Mouse (Mus musculus): Measurements from ENCODE around the gene Tmem190. TPM values are rescaled to one million over a fixed set of nuclear protein-coding genes. Genes with fewer than 3 reads are reported as not detected.

Tmem190 gene
- polyA plus RNA-seq, 1 experiment from 2014 or later: 0.86 TPM

DNA sequence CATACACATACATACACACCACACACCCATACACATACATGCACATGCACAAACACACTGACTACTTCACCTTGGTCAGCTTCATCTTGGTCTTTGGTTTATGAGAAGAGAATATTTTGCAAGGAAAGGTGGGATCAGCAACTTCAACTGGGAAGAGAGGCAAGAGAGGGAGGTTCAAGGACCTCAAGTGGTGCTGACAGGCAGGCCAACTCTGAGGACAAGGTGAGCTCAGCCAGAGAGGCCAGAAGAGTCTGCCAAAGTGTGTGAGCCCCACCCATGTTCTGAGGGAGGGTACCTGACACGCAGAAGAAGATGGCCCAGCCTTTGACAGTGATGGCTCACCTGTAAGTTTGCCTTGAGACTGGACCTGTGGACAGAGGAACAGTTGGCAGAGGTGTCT is 23.1 kb upstream of the Tmem190 start:
- DNase-seq (ENCODE audit: low spot score) (no peak), ATAC-seq (replicated peaks; ENCODE audit: low FRiP score) (no peak)
- Histone ChIP-seq H3K27me3 (replicated peaks; ENCODE audit: control insufficient read depth, insufficient read depth, low read length) (0 out of 2 replicates have a peak, but pooled peaks cover 2% of the 10 kb centered on the region), H3K4me3 (ENCODE audit: low read depth, low read length) (no peak overlapping the region), H3K4me1 (replicated peaks; ENCODE audit: control insufficient read depth, insufficient read depth, low read length) (no peaks in the 10 kb centered on the region), H3K27ac (ENCODE audit: low read depth, low read length) (no peak overlapping the region), H3K4me2 (no peak overlapping the region), H3K9me3 (ENCODE audit: control insufficient read depth, low read length) (no peaks in the 10 kb centered on the region), H3K36me3 (ENCODE audit: control insufficient read depth, insufficient read depth, low read length) (no peaks in the 10 kb centered on the region), H3K9ac (ENCODE audit: low read depth, low read length) (no peak overlapping the region)
- 39% methylated on average over 1 of the region's 1 CpGs for WGBS

DNA sequence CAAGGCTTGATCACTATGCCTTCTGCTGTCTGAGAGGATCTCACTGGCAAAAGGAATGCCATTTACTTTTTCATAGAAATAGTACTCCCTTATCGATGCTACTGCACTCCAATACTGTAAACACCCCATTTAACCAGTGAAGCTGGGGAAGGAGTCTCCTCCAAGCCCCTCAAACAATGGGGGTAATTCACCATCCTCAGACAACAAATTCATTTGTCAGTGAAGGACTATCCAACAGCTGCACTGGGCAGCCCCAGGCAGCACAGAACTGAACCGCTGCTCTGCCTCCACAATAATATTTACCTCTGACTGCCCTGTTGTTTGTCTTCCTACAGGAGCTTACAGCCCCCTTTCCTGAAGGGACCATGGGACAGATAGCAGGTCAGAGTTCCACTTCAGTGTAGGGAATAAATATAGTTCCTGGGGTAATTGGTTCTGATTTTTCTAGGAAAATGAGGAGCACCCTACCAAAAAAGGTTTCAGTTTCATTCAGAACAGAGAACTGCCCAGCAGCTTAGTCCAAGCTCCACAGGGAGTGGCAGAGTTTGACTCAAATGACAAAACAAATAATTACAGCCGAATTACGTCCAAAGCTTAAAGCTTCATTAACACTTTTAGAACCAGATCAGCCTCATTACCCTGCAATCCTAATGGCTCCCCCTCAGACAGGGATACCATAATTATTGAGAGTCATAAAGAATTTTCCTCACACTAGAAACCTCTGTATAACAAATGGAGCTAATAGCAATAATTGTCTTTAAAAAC is 17.6 kb upstream of the Tmem190 start:
- DNase-seq (ENCODE audit: low spot score) (no peak), ATAC-seq (replicated peaks; ENCODE audit: low FRiP score) (no peak)
- H3K4me1 ChIP-seq (replicated peaks; ENCODE audit: control insufficient read depth, insufficient read depth, low read length): no peaks in the 10 kb centered on the region
- no peaks in the 10 kb centered on the region for H3K36me3 ChIP-seq (ENCODE audit: control insufficient read depth, insufficient read depth, low read length)
- no peaks in the 10 kb centered on the region; the same call in none of the 2 replicates for H3K27me3 ChIP-seq (replicated peaks; ENCODE audit: control insufficient read depth, insufficient read depth, low read length)
- H3K4me2 ChIP-seq: 0 out of 2 replicates have a peak overlapping the region, but pooled peaks have one; percentile 1
- H3K4me3 ChIP-seq (ENCODE audit: low read depth, low read length): no peak overlapping the region
- H3K27ac ChIP-seq (ENCODE audit: low read depth, low read length): no peak overlapping the region
- no peaks in the 10 kb centered on the region for H3K9me3 ChIP-seq (ENCODE audit: control insufficient read depth, low read length)
- WGBS: 41% methylated on average over 4 of the region's 4 CpGs
- H3K9ac ChIP-seq (ENCODE audit: low read depth, low read length): no peak overlapping the region

DNA sequence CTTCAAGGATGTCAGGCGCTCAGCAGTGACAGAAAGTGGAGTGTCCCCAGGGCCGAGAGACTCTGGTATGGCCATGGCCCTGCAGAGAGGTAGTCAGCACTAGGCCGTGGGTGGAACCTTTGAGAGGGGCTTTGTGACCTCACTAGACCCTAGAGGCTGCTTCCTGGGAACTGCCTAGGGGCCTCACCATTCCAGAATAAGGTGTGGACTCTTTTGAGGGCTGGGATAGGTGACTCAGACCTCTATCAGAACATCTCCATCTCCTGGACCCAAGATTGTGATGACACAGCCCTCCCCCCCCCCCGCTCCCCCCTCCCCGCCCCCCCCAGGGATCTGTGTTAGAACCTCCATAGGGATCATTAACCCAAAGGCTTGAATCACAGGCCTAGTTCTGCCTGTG is 11.5 kb upstream of the Tmem190 start, which contains the start of gene Fam71e2:
TSS of gene Fam71e2 (minus strand) at position 101 of the 400 bp plus-strand sequence.
- 67% methylated on average over 3 of the region's 5 CpGs for WGBS
- DNase-seq (ENCODE audit: low spot score) (no peak), ATAC-seq (replicated peaks; ENCODE audit: low FRiP score) (no peak)
- Histone ChIP-seq H3K9ac (ENCODE audit: low read depth, low read length) (no peak within 1 kb of the TSS), H3K9me3 (ENCODE audit: control insufficient read depth, low read length) (no peaks in the 10 kb centered on the region), H3K27me3 (replicated peaks; ENCODE audit: control insufficient read depth, insufficient read depth, low read length) (peaks cover 23% of the 10 kb centered on the region), H3K4me2 (no peak within 1 kb of the TSS), H3K36me3 (ENCODE audit: control insufficient read depth, insufficient read depth, low read length) (no peaks in the 10 kb centered on the region), H3K4me1 (replicated peaks; ENCODE audit: control insufficient read depth, insufficient read depth, low read length) (no peaks in the 10 kb centered on the region), H3K4me3 (ENCODE audit: low read depth, low read length) (no peak within 1 kb of the TSS), H3K27ac (ENCODE audit: low read depth, low read length) (no peak within 1 kb of the TSS)

DNA sequence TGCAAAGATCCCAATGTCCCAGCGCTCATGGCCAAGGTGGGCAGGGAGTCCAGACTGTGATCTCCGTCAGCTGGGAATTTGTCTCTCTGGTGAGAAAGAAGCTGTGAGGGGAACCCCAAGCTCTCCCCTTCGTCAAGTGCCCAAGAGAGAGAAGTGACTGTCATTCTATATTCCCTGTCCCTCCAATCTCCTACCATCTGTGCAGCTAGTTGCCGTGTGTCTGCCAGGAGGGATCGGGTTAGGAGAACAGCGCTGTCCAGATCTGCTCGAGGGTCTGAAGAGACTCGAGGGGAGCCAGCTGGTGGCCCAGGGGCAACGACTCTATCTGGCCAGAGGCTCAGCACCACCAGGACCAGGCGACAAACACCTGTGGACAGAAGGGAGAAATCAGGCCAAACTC is 6.6 kb upstream of the Tmem190 start:
- Histone ChIP-seq H3K27me3 (replicated peaks; ENCODE audit: control insufficient read depth, insufficient read depth, low read length) (peaks cover 53% of the 10 kb centered on the region), H3K4me2 (no peak overlapping the region), H3K36me3 (ENCODE audit: control insufficient read depth, insufficient read depth, low read length) (no peaks in the 10 kb centered on the region), H3K4me1 (replicated peaks; ENCODE audit: control insufficient read depth, insufficient read depth, low read length) (peaks cover 15% of the 10 kb centered on the region), H3K27ac (ENCODE audit: low read depth, low read length) (no peak overlapping the region), H3K9ac (ENCODE audit: low read depth, low read length) (no peak overlapping the region), H3K9me3 (ENCODE audit: control insufficient read depth, low read length) (no peaks in the 10 kb centered on the region), H3K4me3 (ENCODE audit: low read depth, low read length) (no peak overlapping the region)
- DNase-seq (ENCODE audit: low spot score): no peak
- WGBS: 46% methylated on average over 10 of the region's 10 CpGs
- ATAC-seq (replicated peaks; ENCODE audit: low FRiP score): no peak

DNA sequence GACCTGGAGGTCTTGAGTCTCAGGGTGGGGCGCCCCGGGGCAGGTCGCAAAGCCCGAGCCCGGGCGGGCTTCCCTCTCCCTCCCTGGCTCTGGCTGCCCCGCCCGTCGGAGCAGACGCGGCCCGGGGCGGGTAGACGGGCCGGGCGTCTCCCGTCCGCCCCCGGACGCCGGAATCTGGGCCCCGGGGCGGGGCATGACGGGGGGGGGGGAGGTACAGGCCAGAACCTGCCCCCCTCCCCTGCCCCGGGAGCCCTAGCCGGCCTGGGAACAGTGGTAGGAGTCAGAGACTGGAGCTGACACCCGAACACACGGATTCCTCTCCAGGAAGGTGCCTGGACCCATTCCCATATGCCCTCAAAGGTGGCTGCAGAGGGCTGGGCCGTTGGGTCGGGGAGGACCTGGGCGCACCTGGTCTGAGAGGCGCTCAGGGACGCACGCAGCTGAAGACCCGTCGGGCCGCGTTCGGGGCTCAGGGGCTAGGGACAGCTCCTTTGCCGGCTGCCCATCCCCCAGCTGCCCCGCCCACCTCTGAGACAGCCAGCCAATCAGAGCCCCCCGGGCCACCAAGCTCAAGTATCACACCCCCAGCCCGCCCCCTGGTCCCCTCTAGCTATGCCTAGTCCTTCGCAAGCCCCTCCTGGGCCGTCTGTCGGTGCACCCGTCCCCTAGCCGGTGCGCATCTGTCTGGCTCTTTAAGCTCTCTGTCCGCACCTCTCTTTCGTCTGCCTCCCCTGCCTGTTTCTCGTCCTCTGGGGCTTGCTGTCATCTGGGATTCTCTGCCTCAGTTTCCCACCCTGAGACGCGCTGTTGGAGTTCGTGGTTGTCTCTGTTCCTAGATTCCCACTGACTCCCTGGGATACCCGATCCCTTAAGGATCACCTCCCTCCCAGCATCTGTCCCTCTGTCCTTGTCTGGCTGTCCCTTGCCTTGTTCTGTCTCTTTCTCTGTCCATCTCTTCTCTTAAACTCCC is 5.6 kb upstream of the Tmem190 start:
- no peak for DNase-seq (ENCODE audit: low spot score)
- H3K9me3 ChIP-seq (ENCODE audit: control insufficient read depth, low read length): no peaks in the 10 kb centered on the region
- H3K9ac ChIP-seq (ENCODE audit: low read depth, low read length): no peak overlapping the region

DNA sequence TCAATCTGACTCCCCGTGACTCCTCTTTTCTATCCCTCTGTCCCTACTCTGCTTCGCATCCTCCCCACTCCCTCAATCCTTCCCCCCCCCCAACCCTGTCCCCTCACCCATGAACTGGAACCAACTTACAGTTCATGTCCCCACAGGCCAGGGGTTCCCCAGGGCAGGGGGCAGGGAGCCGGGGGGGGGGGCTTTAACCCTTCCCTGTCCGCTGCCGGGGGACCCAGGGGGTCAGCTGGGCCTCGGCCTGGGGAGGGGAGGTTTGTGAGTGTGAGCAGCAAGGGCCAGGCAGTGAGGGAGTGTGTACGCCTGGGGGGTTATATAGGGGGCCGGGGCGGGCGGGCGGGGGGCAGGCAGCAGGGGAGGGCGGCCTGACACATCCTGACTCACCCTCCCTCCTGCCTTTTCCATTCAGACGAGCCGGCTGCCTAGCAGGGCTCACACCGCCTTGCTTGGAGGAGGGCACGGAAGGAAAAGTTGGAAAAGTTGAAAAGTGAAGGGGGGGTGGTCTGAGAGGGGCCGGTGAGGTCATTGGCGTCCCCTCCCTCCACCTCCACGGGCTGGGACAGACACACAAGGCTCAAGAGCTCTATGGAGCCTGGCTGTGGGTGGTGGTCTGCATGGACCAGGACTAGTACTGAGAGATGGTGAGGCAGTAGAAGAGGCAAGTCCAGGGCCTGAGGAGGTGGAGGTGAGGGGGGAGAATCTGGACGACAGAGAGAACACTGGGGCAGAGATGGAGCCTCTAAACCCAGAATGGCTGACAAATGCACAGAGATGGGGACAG is 4.7 kb upstream of the Tmem190 start:
- H3K4me2 ChIP-seq: no peak overlapping the region; the same call in 1 of the 2 replicates
- H3K4me1 ChIP-seq (replicated peaks; ENCODE audit: control insufficient read depth, insufficient read depth, low read length): peaks cover 15% of the 10 kb centered on the region
- no peak for ATAC-seq (replicated peaks; ENCODE audit: low FRiP score)
- no peak for DNase-seq (ENCODE audit: low spot score)
- H3K4me3 ChIP-seq (ENCODE audit: low read depth, low read length): no peak overlapping the region
- H3K27me3 ChIP-seq (replicated peaks; ENCODE audit: control insufficient read depth, insufficient read depth, low read length): peaks cover 53% of the 10 kb centered on the region
- H3K9ac ChIP-seq (ENCODE audit: low read depth, low read length): no peak overlapping the region
- WGBS: 13% methylated on average over 20 of the region's 20 CpGs
- H3K27ac ChIP-seq (ENCODE audit: low read depth, low read length): no peak overlapping the region
- H3K9me3 ChIP-seq (ENCODE audit: control insufficient read depth, low read length): no peaks in the 10 kb centered on the region
- H3K36me3 ChIP-seq (ENCODE audit: control insufficient read depth, insufficient read depth, low read length): no peaks in the 10 kb centered on the region

More for the DNA sequence above, 5.6 kb upstream of the Tmem190 start:
- Histone ChIP-seq H3K27ac (ENCODE audit: low read depth, low read length) (no peak overlapping the region), H3K36me3 (ENCODE audit: control insufficient read depth, insufficient read depth, low read length) (no peaks in the 10 kb centered on the region), H3K4me3 (ENCODE audit: low read depth, low read length) (peak overlapping the region; percentile 41), H3K4me2 (peak overlapping the region; percentile 64), H3K4me1 (replicated peaks; ENCODE audit: control insufficient read depth, insufficient read depth, low read length) (peaks cover 15% of the 10 kb centered on the region), H3K27me3 (replicated peaks; ENCODE audit: control insufficient read depth, insufficient read depth, low read length) (peaks cover 53% of the 10 kb centered on the region)
- ATAC-seq (replicated peaks; ENCODE audit: low FRiP score): peak; percentile 69
- 3% methylated on average over 55 of the region's 56 CpGs for WGBS

DNA sequence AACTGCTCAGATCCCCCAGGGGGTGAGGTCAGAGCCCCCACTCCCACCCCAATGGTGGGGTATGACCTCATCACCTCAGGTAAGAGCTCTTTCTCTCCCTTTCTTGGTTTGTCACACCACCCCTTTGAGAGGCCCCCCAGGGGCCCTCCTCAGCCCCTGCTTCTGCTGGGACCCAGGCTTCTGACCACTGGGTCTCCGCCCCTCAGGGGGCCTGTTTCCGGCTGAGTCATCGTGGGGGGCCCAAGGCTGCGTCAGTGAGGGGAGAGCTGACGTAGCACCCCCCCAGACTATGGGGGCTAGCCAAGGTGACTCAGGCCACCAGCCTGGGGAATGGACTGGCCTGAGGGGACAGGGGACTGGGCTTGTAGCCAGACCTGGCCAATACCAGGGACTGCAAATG is 2.8 kb upstream of the Tmem190 start:
- H3K4me2 ChIP-seq: no peak overlapping the region
- no peak overlapping the region for H3K4me3 ChIP-seq (ENCODE audit: low read depth, low read length)
- no peak overlapping the region for H3K27ac ChIP-seq (ENCODE audit: low read depth, low read length)
- no peak overlapping the region for H3K9ac ChIP-seq (ENCODE audit: low read depth, low read length)
- ATAC-seq (replicated peaks; ENCODE audit: low FRiP score) (no peak), DNase-seq (ENCODE audit: low spot score) (no peak)
- peaks cover 43% of the 10 kb centered on the region for H3K27me3 ChIP-seq (replicated peaks; ENCODE audit: control insufficient read depth, insufficient read depth, low read length)
- peaks cover 24% of the 10 kb centered on the region for H3K4me1 ChIP-seq (replicated peaks; ENCODE audit: control insufficient read depth, insufficient read depth, low read length)
- WGBS: 23% methylated on average over 5 of the region's 5 CpGs
- 0 out of 2 replicates have a peak, but pooled peaks cover 2% of the 10 kb centered on the region for H3K36me3 ChIP-seq (ENCODE audit: control insufficient read depth, insufficient read depth, low read length)
- H3K9me3 ChIP-seq (ENCODE audit: control insufficient read depth, low read length): no peaks in the 10 kb centered on the region

DNA sequence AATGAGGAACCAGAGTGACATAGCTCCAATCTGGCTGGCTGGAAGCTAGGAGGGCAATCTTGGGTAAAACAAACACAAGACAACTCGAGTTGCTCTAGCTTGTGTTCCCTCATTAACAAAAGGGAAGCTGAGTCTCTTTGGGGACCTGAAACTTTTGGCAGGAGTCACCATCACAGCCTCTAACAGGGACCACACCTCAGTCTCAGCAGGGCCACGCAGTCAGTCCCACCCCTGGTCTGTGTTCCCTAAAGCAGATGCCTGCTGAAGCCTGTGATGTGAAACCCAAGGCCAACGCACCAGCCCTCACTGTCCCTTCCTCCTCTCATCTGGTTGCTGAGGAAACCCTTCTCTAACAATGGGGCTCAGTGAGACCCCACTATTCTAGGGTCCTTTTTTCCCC is 607 bp upstream of the Tmem190 start:
- Histone ChIP-seq H3K9me3 (ENCODE audit: control insufficient read depth, low read length) (no peaks in the 10 kb centered on the region), H3K27ac (ENCODE audit: low read depth, low read length) (no peak overlapping the region), H3K27me3 (replicated peaks; ENCODE audit: control insufficient read depth, insufficient read depth, low read length) (peaks cover 21% of the 10 kb centered on the region), H3K4me1 (replicated peaks; ENCODE audit: control insufficient read depth, insufficient read depth, low read length) (peaks cover 18% of the 10 kb centered on the region), H3K36me3 (ENCODE audit: control insufficient read depth, insufficient read depth, low read length) (0 out of 2 replicates have a peak, but pooled peaks cover 2% of the 10 kb centered on the region), H3K4me2 (no peak overlapping the region), H3K9ac (ENCODE audit: low read depth, low read length) (no peak overlapping the region), H3K4me3 (ENCODE audit: low read depth, low read length) (no peak overlapping the region)
- 39% methylated on average over 3 of the region's 3 CpGs for WGBS
- ATAC-seq (replicated peaks; ENCODE audit: low FRiP score) (no peak), DNase-seq (ENCODE audit: low spot score) (no peak)
